Mouse (Mus musculus) heart, embryonic 13.5 days (tissue): Measurements from ENCODE around the gene Kcnq1. TPM values are rescaled to one million over a fixed set of nuclear protein-coding genes. Genes with fewer than 3 reads are reported as not detected.

Source experiments
- ATAC-seq: fragments of 200-750 bp; cut with Nextera tagmentation; 2 replicates; pipeline ENCODE4 v1.8.0; 2017; ENCODE audit warnings: moderate TSS enrichment; ENCODE audit not compliant: insufficient number of reproducible peaks, low FRiP score, low TSS enrichment; ENCODE audit errors: extremely low read depth
- H3K27ac ChIP-seq: fragments of 300-500 bp; sonication (generic); replicated peaks from 2 replicates; pipeline ENCODE4 v1.5.1; 2015; ENCODE audit warnings: moderate library complexity, mild to moderate bottlenecking, inconsistent platforms
- H3K27me3 ChIP-seq: fragments of 300-500 bp; sonication (generic); replicated peaks from 2 replicates; pipeline ENCODE4 v1.6.1; 2015; ENCODE audit warnings: mild to moderate bottlenecking, inconsistent platforms
- H3K36me3 ChIP-seq: fragments of 300-500 bp; sonication (generic); 2 replicates; pipeline ENCODE4 v1.6.1; 2015; ENCODE audit warnings: mild to moderate bottlenecking, inconsistent platforms
- H3K4me1 ChIP-seq: fragments of 300-500 bp; sonication (generic); 2 replicates; pipeline ENCODE4 v1.6.1; 2015; ENCODE audit warnings: inconsistent platforms
- H3K4me2 ChIP-seq: fragments of 300-500 bp; sonication (generic); 2 replicates; pipeline ENCODE4 v1.6.1; 2015; ENCODE audit warnings: inconsistent platforms, mild to moderate bottlenecking, moderate library complexity
- H3K4me3 ChIP-seq: fragments of 300-500 bp; sonication (generic); 2 replicates; pipeline ENCODE4 v1.5.1; 2015; ENCODE audit warnings: moderate library complexity, mild to moderate bottlenecking, inconsistent platforms
- H3K9ac ChIP-seq: fragments of 300-500 bp; sonication (generic); 2 replicates; pipeline ENCODE4 v1.6.1; 2015; ENCODE audit warnings: inconsistent platforms, mild to moderate bottlenecking, moderate library complexity
- H3K9me3 ChIP-seq: fragments of 300-500 bp; sonication (generic); 2 replicates; pipeline ENCODE4 v1.6.1; 2016; ENCODE audit warnings: inconsistent platforms
- WGBS: fragments of 180-500 bp; shearing (Covaris S2); methylation state at CpG from one replicate; pipeline ENCODE4 v1.1.7; 2015; ENCODE audit warnings: mixed read lengths; 5-methylcytosine and 5-hydroxymethylcytosine counted together
- polyA plus RNA-seq: library from polyadenylated mRNA; unstranded; fragments of >200 nt; fragmentation: Nextera tagmentation; extraction: Ambion mirVana; gene quantifications from 2 replicates; pipeline ENCODE4 v1.2.1, GENCODE M21; 2015

The Kcnq1 gene
- polyA plus RNA-seq, 1 experiment from 2014 or later: 15.6 TPM

GRCm38 (mm10) chr7:143283625-143284024, 177.5 kb downstream of the Kcnq1 start:
- H3K4me3 ChIP-seq: no peak overlapping the region
- peak overlapping the region; percentile 80 for H3K27ac ChIP-seq
- whole genome bisulfite sequencing: 27% methylated on average over 2 of the region's 2 CpGs
- H3K9me3 ChIP-seq: no peaks in the 10 kb centered on the region
- peaks cover 84% of the 10 kb centered on the region for H3K4me1 ChIP-seq
- H3K36me3 ChIP-seq: peaks cover 13% of the 10 kb centered on the region; the same call in 1 of the 2 replicates
- H3K4me2 ChIP-seq: peak overlapping the region; percentile 9; the same call in 1 of the 2 replicates
- H3K9ac ChIP-seq: no peak overlapping the region
- ATAC-seq: no peak
- H3K27me3 ChIP-seq: no peaks in the 10 kb centered on the region

DNA sequence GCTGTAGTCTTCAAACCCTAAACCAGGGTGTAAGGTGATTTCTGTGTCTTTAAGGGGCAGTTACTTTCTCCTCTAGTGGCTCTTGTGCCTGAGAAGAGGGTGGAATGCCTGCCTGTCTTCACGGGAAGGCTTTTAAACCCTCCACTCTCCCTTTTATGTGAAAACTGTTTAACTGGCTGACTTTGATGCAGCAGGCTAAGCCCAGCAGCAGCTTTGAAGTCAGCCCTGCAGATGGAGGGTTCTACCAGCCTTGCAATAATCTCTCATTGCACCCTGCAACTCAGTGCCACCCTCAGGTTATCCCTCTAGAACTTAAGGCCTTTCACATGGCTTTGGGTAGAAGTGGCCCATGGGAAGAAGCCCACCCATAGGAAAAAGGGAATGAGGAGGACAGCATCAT, 178.7 kb downstream of the Kcnq1 start:
- WGBS: 29% methylated on average over 1 of the region's 1 CpGs
- H3K9ac ChIP-seq: peak overlapping the region; percentile 25; the same call in 1 of the 2 replicates
- H3K27ac ChIP-seq: peak overlapping the region; percentile 80; the same call in 1 of the 2 replicates

DNA sequence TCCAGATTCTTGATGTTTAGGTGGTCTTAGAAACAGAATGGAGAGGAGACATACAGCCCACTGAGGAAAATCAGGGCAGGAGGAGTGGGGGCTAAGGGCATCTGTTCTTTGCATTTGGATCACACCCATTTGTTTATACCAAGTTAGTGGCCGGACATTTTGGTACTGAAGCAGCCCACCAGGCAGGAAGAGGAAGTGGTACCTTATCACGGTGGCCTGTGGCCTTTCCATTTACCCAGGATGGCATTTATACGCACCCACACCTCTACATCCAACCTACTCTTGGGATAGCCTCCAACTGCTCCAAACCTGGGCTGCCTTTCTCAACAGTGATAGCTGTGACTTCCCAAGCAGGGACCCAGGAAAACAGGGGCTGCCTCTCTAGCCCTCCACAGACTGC, 179.3 kb downstream of the Kcnq1 start:
- WGBS: 55% methylated on average over 3 of the region's 3 CpGs
- H3K9ac ChIP-seq: no peak overlapping the region
- no peak overlapping the region for H3K4me2 ChIP-seq
- peaks cover 9% of the 10 kb centered on the region; the same call in 1 of the 2 replicates for H3K36me3 ChIP-seq
- no peak overlapping the region for H3K4me3 ChIP-seq
- H3K27me3 ChIP-seq: no peaks in the 10 kb centered on the region
- ATAC-seq: no peak
- no peak overlapping the region for H3K27ac ChIP-seq
- peaks cover 93% of the 10 kb centered on the region for H3K4me1 ChIP-seq
- H3K9me3 ChIP-seq: no peaks in the 10 kb centered on the region

More for the DNA sequence above, 178.7 kb downstream of the Kcnq1 start:
- no peak overlapping the region for H3K4me2 ChIP-seq
- no peaks in the 10 kb centered on the region for H3K27me3 ChIP-seq
- peaks cover 92% of the 10 kb centered on the region for H3K4me1 ChIP-seq
- H3K9me3 ChIP-seq: no peaks in the 10 kb centered on the region
- H3K36me3 ChIP-seq: peaks cover 9% of the 10 kb centered on the region; the same call in 1 of the 2 replicates
- H3K4me3 ChIP-seq: no peak overlapping the region
- ATAC-seq: no peak

- H3K4me1 ChIP-seq: peaks cover 99% of the 10 kb centered on the region
- ATAC-seq: no peak
- no peak overlapping the region for H3K27ac ChIP-seq
- H3K9ac ChIP-seq: no peak overlapping the region
- no peaks in the 10 kb centered on the region for H3K9me3 ChIP-seq
- WGBS: 61% methylated on average over 8 of the region's 8 CpGs
- no peaks in the 10 kb centered on the region for H3K27me3 ChIP-seq
- peaks cover 15% of the 10 kb centered on the region for H3K36me3 ChIP-seq
- H3K4me2 ChIP-seq: no peak overlapping the region
- no peak overlapping the region for H3K4me3 ChIP-seq
Measured at GRCm38 (mm10) chr7:143286532-143287290, 180.5 kb downstream of the Kcnq1 start.

DNA sequence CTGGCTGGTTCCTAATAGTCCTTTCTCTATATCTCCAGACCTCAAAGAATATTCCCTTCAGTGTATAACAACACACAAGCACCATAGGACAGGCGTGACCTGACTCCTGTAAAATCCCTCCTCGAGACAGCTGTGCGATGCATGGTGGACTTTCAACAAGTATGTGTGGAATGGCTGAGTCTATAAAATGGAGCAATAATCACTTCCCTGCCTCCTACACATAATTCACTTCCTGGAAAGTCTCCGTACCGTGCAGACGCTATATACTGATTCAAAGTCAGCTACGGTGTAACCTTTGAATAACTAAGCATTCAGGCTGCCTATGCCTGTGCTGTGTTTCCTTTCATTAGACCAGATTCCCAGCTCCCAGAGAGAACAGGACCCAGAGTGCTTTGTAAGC, 182.0 kb downstream of the Kcnq1 start:
- no peak overlapping the region for H3K4me3 ChIP-seq
- H3K27me3 ChIP-seq: no peaks in the 10 kb centered on the region
- no peak overlapping the region for H3K27ac ChIP-seq
- no peak for ATAC-seq
- H3K9ac ChIP-seq: no peak overlapping the region
- peaks cover 11% of the 10 kb centered on the region for H3K36me3 ChIP-seq
- H3K9me3 ChIP-seq: no peaks in the 10 kb centered on the region
- WGBS: 56% methylated on average over 7 of the region's 7 CpGs
- H3K4me2 ChIP-seq: no peak overlapping the region
- peaks cover 98% of the 10 kb centered on the region for H3K4me1 ChIP-seq

- peak overlapping the region; percentile 36 for H3K4me2 ChIP-seq
- ATAC-seq: no peak
Measured at GRCm38 (mm10) chr7:143289082-143289849, 183.1 kb downstream of the Kcnq1 start.

DNA sequence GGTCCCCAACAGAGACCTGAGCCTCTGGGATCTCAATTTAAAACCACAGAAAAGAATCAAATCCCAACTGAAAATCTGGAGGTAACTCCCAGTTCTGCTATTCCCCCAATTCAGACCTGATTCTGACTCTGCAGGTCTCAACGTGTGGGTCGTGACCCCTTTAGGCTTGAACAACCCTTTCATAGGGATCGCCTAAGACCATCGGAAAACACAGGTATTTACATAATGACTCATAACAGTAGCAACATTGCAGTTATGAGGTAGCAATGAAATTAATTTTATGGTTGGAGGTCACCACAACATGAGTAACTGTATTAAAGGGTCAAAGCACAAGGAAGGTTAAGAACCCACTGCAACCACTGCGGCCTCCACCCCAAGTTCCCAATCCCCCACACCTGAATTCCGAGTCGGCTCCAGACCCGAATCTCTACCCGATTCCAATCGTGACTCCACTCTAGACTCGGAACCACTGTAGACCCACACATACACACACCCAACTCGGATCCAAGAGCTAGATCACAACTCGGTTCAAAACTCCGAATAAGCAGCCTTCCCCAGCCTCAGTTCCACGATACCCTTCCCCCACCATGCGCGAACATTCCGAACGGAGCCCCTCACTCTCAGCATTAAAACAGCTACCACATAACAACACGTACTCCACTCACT, 188.7 kb downstream of the Kcnq1 start:
- Histone ChIP-seq H3K27me3 (no peaks in the 10 kb centered on the region), H3K4me2 (peak overlapping the region; percentile 67), H3K36me3 (peaks cover 29% of the 10 kb centered on the region), H3K27ac (peak overlapping the region; percentile 86), H3K9ac (peak overlapping the region; percentile 89), H3K4me3 (peak overlapping the region; percentile 73), H3K4me1 (peaks cover 43% of the 10 kb centered on the region), H3K9me3 (peaks cover 15% of the 10 kb centered on the region; the same call in 1 of the 2 replicates)
- 45% methylated on average over 20 of the region's 20 CpGs for WGBS
- ATAC-seq: no peak

More at GRCm38 (mm10) chr7:143289082-143289849, 183.1 kb downstream of the Kcnq1 start:
- Histone ChIP-seq H3K27ac (peak overlapping the region; percentile 59), H3K27me3 (no peaks in the 10 kb centered on the region), H3K4me3 (no peak overlapping the region), H3K36me3 (peaks cover 11% of the 10 kb centered on the region), H3K4me1 (peaks cover 87% of the 10 kb centered on the region), H3K9me3 (no peaks in the 10 kb centered on the region), H3K9ac (peak overlapping the region; percentile 58)
- 45% methylated on average over 3 of the region's 3 CpGs for WGBS

DNA sequence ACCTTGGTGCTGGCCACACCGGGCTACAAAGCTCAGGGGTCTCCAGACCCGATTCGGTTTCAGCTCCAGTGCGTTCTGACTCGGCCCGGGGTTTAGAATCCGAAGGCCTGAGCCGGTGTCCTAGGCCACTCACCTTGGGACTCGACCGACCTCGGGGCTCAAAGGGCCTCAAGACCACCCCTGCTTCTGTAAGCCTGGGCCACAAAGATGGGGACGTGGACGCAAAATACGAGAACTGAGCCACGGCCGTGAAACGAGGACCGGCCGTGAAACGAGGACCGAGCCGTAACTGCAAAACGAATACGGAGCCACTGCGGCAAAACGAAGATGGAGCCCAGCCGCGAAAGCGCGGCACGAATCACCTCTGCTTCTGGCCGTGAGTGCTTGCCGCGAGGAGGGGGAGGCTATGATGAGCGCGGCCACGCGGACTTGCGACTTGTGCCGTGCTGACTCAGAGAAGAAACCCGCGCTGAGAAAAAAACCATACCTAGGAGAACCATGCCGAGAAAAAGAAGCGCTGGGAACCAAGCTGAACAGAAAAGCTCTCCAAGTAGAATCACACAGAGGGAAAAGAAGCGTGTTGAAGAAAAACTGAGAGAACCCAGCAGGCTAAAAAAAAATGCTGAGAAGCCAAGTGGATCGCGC, 189.3 kb downstream of the Kcnq1 start:
- ATAC-seq: no peak
- peak overlapping the region; percentile 73 for H3K4me3 ChIP-seq
- WGBS: 59% methylated on average over 47 of the region's 47 CpGs
- H3K9me3 ChIP-seq: peaks cover 15% of the 10 kb centered on the region; the same call in 1 of the 2 replicates
- peak overlapping the region; percentile 86 for H3K27ac ChIP-seq
- peak overlapping the region; percentile 89 for H3K9ac ChIP-seq
- H3K27me3 ChIP-seq: no peaks in the 10 kb centered on the region
- peaks cover 29% of the 10 kb centered on the region for H3K36me3 ChIP-seq
- H3K4me1 ChIP-seq: peaks cover 43% of the 10 kb centered on the region
- peak overlapping the region; percentile 67 for H3K4me2 ChIP-seq

DNA sequence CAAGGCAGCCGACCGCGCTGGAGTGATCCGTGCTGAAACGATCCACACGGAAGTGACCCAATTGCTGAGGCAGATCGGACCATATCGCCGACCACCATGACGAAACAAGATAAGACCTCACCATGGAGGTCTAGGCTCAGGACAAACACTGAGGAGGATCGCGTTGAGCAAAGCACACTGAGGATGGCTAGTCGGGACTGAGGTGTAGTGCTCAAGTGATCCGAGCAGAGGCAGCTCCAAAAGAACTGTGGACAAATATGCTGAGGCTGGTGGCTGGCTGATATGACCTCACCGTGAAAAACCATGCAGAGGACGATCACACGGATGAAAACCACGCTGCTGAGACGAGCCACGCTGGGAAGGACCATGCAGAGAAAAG, 189.8 kb downstream of the Kcnq1 start:
- 50% methylated on average over 20 of the region's 20 CpGs for WGBS

DNA sequence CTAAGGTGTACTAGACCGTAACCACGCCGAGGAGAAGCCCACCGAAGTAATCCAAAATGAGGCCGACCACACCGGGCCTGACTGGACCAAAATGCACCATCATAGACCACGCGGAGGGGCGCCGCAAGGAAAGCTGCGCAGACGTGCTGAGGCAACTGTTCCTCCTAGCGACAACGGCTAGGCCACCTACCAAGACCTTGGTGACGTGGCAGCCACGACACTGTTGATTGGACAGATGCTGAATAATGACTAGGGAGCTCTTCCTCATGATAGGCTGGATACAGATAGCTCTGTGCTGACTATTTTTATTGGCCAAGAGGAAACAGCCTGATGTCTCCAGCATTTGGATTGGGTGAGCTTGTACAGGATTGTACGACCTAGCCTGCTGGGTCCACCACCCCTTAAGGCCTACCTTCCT, 190.2 kb downstream of the Kcnq1 start:
- H3K36me3 ChIP-seq: peaks cover 25% of the 10 kb centered on the region
- H3K27ac ChIP-seq: peak overlapping the region; percentile 86
- peaks cover 15% of the 10 kb centered on the region; the same call in 1 of the 2 replicates for H3K9me3 ChIP-seq
- H3K27me3 ChIP-seq: no peaks in the 10 kb centered on the region
- peak overlapping the region; percentile 73 for H3K4me3 ChIP-seq
- peak; percentile 88 for ATAC-seq
- peak overlapping the region; percentile 89 for H3K9ac ChIP-seq
- 47% methylated on average over 17 of the region's 17 CpGs for WGBS
- H3K4me1 ChIP-seq: peaks cover 38% of the 10 kb centered on the region
- peak overlapping the region; percentile 67 for H3K4me2 ChIP-seq

More for the DNA sequence above, 189.8 kb downstream of the Kcnq1 start:
- peaks cover 29% of the 10 kb centered on the region for H3K36me3 ChIP-seq
- ATAC-seq: no peak
- peak overlapping the region; percentile 73 for H3K4me3 ChIP-seq
- peaks cover 43% of the 10 kb centered on the region for H3K4me1 ChIP-seq
- H3K4me2 ChIP-seq: peak overlapping the region; percentile 67
- peak overlapping the region; percentile 86 for H3K27ac ChIP-seq
- H3K9me3 ChIP-seq: peaks cover 15% of the 10 kb centered on the region; the same call in 1 of the 2 replicates
- H3K27me3 ChIP-seq: no peaks in the 10 kb centered on the region
- H3K9ac ChIP-seq: peak overlapping the region; percentile 89
